Mouse (Mus musculus): ENCODE data around the gene Frmd8.

DNA sequence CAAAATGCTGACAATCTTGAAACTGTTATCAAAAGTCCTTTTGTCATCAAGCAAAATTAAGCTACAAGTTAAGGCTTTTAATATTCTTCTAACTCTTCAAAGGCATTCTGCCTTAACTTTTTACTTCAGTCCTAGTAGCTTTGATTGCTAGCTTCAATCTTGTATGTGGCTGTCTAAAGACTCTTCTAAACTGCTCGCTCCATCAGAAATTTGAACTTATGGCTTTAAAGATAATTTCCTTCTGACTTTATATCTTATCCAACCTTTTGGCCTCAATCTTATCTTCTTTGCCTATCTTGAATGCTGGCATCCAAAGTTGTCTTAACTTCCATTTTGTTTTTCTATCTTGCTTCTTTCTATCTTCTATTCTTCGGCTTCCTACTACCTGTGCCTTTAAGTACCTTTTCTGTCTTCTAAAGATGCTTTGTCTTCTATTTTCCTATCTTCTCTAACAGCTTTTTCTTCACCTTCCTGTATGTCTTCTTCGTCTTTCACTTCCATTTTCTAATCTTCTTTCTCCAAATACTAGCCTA is 73.6 kb downstream of the Frmd8 start:
- TF ChIP-seq POLR2A (IDR thresholded peaks at IDR 0.05; ENCODE audit: borderline replicate concordance, control insufficient read depth, low read depth, low read length) (no peak), CTCF (IDR thresholded peaks at IDR 0.05; ENCODE audit: control insufficient read depth, insufficient read depth, low read length) (no peak)
